Mouse (Mus musculus) brain, embryonic 14.5 days (tissue): Measurements from ENCODE around the gene Spc24.

Experiments used
- CTCF ChIP-seq: fragments of 200-500 bp; IDR thresholded peaks from 2 replicates; pipeline ENCODE4 v1.5.1; 2012; ENCODE audit warnings: inconsistent platforms, mild to moderate bottlenecking, moderate library complexity, borderline replicate concordance; ENCODE audit not compliant: insufficient read depth, insufficient read length; ENCODE audit errors: extremely low read depth
- POLR2A ChIP-seq: fragments of 200-500 bp; IDR thresholded peaks from 2 replicates; pipeline ENCODE4 v1.6.1; 2012; ENCODE audit warnings: mild to moderate bottlenecking, inconsistent platforms, borderline replicate concordance; ENCODE audit not compliant: poor library complexity, insufficient read depth, insufficient read length, severe bottlenecking; ENCODE audit errors: extremely low read depth

DNA sequence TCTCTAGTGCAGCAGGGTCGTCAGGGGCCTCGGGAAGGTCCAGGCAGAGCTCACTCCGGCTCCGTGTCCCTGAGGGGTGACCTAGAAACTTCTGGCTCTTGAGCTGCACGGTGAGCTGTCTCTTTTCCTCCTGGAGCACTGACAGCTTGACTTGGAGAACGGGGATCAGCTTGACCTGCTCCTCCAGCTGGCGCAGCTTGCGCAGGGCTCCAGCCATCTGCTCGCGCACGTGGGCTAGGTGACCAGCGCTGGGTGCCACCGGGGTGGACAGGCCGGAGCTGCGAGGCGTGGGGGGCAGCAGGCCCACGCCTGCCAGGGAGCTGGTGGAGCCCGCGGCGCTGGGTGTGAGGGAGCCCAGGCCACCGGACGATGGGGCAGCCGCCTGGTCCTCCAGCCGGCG, 34.8 kb upstream of the Spc24 start:
- TF ChIP-seq CTCF (no peak), POLR2A (no peak)
